Mouse (Mus musculus) heart, adult 18-20 months (tissue): ENCODE data around the gene Olfr770. TPM values are rescaled to one million over a fixed set of nuclear protein-coding genes. Genes with fewer than 3 reads are reported as not detected.
"Not testable (repeated sequence)": the region's sequence is repeated elsewhere in the genome, so short reads cannot be mapped to it uniquely, and the experiment has no call there.

Experiments
- DNase-seq, 2 experiments: peaks; one replicate each; pipeline ENCODE4 v3.0.0; 2021 to 2022; ENCODE audit warnings: mixed read lengths in 1 of 2
- long read RNA-seq, 2 experiments: library from polyadenylated mRNA; stranded (forward); transcript quantifications; one replicate each; pipeline ENCODE4 v2.0.0; 2021
- total RNA-seq, 2 experiments: library from RNA; stranded (reverse); gene quantifications; 2 replicates each; pipeline ENCODE4 v1.2.3; 2021

Olfr770 gene
- not detected for total RNA-seq
- long read RNA-seq, experiment 1: 0 reads
- long read RNA-seq, experiment 2: 0 reads

GRCm38 (mm10) chr10:129138898-129139297 lies at the start of gene Olfr770:
Gene Olfr770 (minus strand): TSS chr10:129138998.
- no peak for DNase-seq

DNA sequence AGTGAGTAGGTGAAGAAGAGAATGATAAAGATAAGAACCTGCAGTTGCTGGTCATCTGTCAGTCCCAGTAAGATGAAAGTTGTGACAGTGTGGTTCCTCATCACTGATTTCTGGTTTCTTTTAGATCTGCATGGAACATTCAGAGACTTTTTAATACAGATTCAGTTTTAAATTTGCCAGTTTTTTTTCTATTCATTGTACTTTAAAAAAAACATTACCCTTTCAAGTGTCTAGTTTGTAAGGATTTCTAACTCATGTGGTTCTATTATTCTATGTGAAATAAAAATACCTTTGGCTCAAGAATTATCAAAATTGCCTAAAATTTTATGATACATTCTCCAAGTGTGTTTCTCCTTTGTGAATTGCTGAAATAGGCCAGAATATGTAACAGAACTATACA lies 48.5 kb upstream of the Olfr770 start, which contains the start of gene Olfr773:
Gene Olfr773 (minus strand): TSS at position 101 of the 400 bp plus-strand sequence.
- DNase-seq: not testable (repeated sequence)

DNA sequence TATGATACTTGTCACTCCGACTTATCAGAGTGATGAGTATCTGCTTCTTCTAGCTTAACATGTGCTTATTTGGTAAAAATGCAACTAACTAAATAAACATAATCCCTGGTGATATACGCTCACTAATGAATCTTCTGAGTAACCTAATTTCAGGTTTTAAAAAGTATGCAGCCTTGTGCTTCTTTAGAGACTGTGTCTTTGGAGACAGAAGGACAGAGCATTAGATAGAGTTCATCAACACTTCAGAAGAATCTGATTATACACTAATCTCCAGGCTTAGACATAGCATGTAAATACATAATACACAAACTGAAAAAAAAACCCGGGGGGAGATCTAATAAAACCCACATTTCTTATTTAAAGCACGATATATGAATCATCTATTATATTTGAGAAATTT lies 39.0 kb upstream of the Olfr770 start, which contains the start of gene Olfr772:
Gene Olfr772 (minus strand): TSS at position 101 of the 400 bp plus-strand sequence.
- DNase-seq: not testable (repeated sequence)

GRCm38 (mm10) chr10:129164651-129165050 lies 25.9 kb upstream of the Olfr770 start, which contains the start of gene Olfr771:
Gene Olfr771 (minus strand): TSS chr10:129164751.
- no peak for DNase-seq

- DNase-seq: no peak
Observed at GRCm38 (mm10) chr10:129117761-129118160, 21.0 kb downstream of the Olfr770 start, which contains the start of gene Olfr769. Gene Olfr769 (minus strand): TSS chr10:129117861.

- no peak for DNase-seq
Observed at GRCm38 (mm10) chr10:129115146-129115545, 23.7 kb downstream of the Olfr770 start.

DNA sequence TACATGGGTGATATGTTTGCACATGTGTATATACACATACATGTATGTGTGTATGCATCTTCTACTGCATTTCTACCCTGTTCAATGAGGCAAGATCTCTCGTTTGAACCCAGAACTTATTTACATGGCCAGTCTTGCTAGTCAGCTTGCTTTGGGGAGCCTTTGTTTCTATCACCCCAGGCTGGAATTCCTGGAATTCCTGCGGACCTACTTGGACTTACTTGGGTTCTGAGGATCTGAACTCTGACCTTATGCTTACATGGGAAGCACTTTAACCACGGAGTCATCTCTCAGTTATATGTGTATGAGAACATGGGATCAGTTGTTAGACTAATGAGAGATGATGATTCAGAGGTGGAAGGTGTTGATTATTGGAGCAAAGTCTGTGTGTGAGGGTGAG lies 37.6 kb downstream of the Olfr770 start:
- no peak for DNase-seq

- DNase-seq: no peak
Observed at GRCm38 (mm10) chr10:129099275-129099674, 39.5 kb downstream of the Olfr770 start, which contains the start of gene Olfr768. Gene Olfr768 (minus strand): TSS chr10:129099375.

- not testable (repeated sequence) for DNase-seq
Observed at GRCm38 (mm10) chr10:129082810-129083209, 56.0 kb downstream of the Olfr770 start, which contains the start of gene Olfr767. Gene Olfr767 (minus strand): TSS chr10:129082910.

Other genes with a start within 250 kb of the Olfr770 start
- 1 to 10 TPM; 2.3 to 2.6 TPM for gene Gdf11, start 247.3 kb downstream of the Olfr770 start, total RNA-seq
- 100 to 1,000 TPM; 144 to 158 TPM for gene Cd63, start 238.0 kb downstream of the Olfr770 start, total RNA-seq
- 1 to 10 TPM; 4.3 to 4.7 TPM for gene Rdh5, start 216.1 kb downstream of the Olfr770 start, total RNA-seq
- 100 to 1,000 TPM; 194 to 199 TPM for gene Bloc1s1, start 215.0 kb downstream of the Olfr770 start, total RNA-seq
- 100 to 1,000 TPM; 144 to 148 TPM for gene Itga7, start 205.2 kb downstream of the Olfr770 start, total RNA-seq
- not detected for gene Mettl7b, start 178.0 kb downstream of the Olfr770 start, total RNA-seq
- not detected for gene Olfr9, start 149.6 kb downstream of the Olfr770 start, total RNA-seq
- not detected for gene Olfr763, start 128.2 kb downstream of the Olfr770 start, total RNA-seq
- not detected for gene Olfr764-ps1, start 99.1 kb downstream of the Olfr770 start, total RNA-seq
- gene Olfr765, start 89.0 kb downstream of the Olfr770 start, total RNA-seq: not detected
- not detected for gene Olfr766-ps1, start 70.0 kb downstream of the Olfr770 start, total RNA-seq
- gene Olfr767, start 56.1 kb downstream of the Olfr770 start, total RNA-seq: not detected
- gene Olfr768, start 39.6 kb downstream of the Olfr770 start, total RNA-seq: not detected
- gene Olfr769, start 21.1 kb downstream of the Olfr770 start, total RNA-seq: not detected
- not detected for gene Olfr771, start 25.8 kb upstream of the Olfr770 start, total RNA-seq
- not detected for gene Olfr772, start 38.9 kb upstream of the Olfr770 start, total RNA-seq
- not detected for gene Olfr773, start 48.4 kb upstream of the Olfr770 start, total RNA-seq
- not detected for gene Olfr774, start 97.2 kb upstream of the Olfr770 start, total RNA-seq
- gene Olfr775, start 109.4 kb upstream of the Olfr770 start, total RNA-seq: not detected
- not detected for gene Olfr776, start 120.1 kb upstream of the Olfr770 start, total RNA-seq
- not detected for gene Olfr777, start 132.5 kb upstream of the Olfr770 start, total RNA-seq
- gene Olfr780, start 179.1 kb upstream of the Olfr770 start, total RNA-seq: not detected
- not detected for gene Olfr781, start 189.9 kb upstream of the Olfr770 start, total RNA-seq
- gene Olfr782, start 209.9 kb upstream of the Olfr770 start, total RNA-seq: not detected
- not detected for gene Olfr784, start 245.1 kb upstream of the Olfr770 start, total RNA-seq